ENCODE assay signal across 8 mouse cellular contexts in genomic region chr11:120824787-120825288, GRCm38 (mm10). TPM values are rescaled to one million over a fixed set of nuclear protein-coding genes. Genes with fewer than 3 reads are reported as not detected.
A peak's percentile ranks its signal among the peaks of the same experiment; 100 is the strongest.
DNase-seq lines count a peak whose midpoint lies in the region; ATAC-seq and TF ChIP-seq lines count a peak whose summit lies in the region.

No protein-coding gene starts in this region.

- H3K4me2 ChIP-seq in kidney, embryonic 15.5 days: peak overlapping the region; percentile 72
- peak overlapping the region; percentile 95 for H3K4me2 ChIP-seq in hindbrain, embryonic 14.5 days (replicated peaks)
- peak overlapping the region; percentile 99 for H3K4me2 ChIP-seq in midbrain, embryonic 14.5 days (ENCODE audit: low read length)

- no peak for TF ChIP-seq CTCF in bone marrow, adult 2 months (IDR thresholded peaks at IDR 0.05; ENCODE audit: control insufficient read depth, insufficient read depth, low read length)

- peak; percentile 20 for ATAC-seq in kidney, embryonic 15.5 days (replicated peaks; ENCODE audit: low FRiP score)
- ATAC-seq in hindbrain, embryonic 14.5 days (ENCODE audit: low FRiP score): peak; percentile 7; the same call in 1 of the 2 replicates
- ATAC-seq in midbrain, embryonic 14.5 days (ENCODE audit: low FRiP score, low TSS enrichment): peak; percentile 13
- ATAC-seq in frontal cortex, adult (ENCODE audit: low TSS enrichment): no peak; the same call in 1 of the 2 replicates

- H3K9me3 ChIP-seq in kidney, embryonic 15.5 days (replicated peaks): no peaks in the 10 kb centered on the region
- H3K9me3 ChIP-seq in hindbrain, embryonic 14.5 days (ENCODE audit: control insufficient read depth, low read length): no peaks in the 10 kb centered on the region
- H3K9me3 ChIP-seq in midbrain, embryonic 14.5 days (ENCODE audit: control insufficient read depth, low read length): no peaks in the 10 kb centered on the region

- 1% methylated on average over 21 of the region's 21 CpGs for WGBS in kidney, embryonic 15.5 days
- under 1% methylated on average over 21 of the region's 21 CpGs for WGBS in bone marrow, adult 2 months
- under 1% methylated on average over 21 of the region's 21 CpGs for WGBS in hindbrain, embryonic 14.5 days
- WGBS in midbrain, embryonic 14.5 days: under 1% methylated on average over 21 of the region's 21 CpGs

- H3K36me3 ChIP-seq in kidney, embryonic 15.5 days: peaks cover 25% of the 10 kb centered on the region
- H3K36me3 ChIP-seq in hindbrain, embryonic 14.5 days (replicated peaks; ENCODE audit: control insufficient read depth, insufficient read depth): peaks cover 29% of the 10 kb centered on the region
- H3K36me3 ChIP-seq in midbrain, embryonic 14.5 days (ENCODE audit: control insufficient read depth, insufficient read depth, low read length): peaks cover 22% of the 10 kb centered on the region

- peak overlapping the region; percentile 85 for H3K9ac ChIP-seq in kidney, embryonic 15.5 days
- peak overlapping the region; percentile 93 for H3K9ac ChIP-seq in hindbrain, embryonic 14.5 days
- peak overlapping the region; percentile 91 for H3K9ac ChIP-seq in midbrain, embryonic 14.5 days (replicated peaks; ENCODE audit: low read length)

- TF ChIP-seq POLR2A in bone marrow, adult 2 months (IDR thresholded peaks at IDR 0.05; ENCODE audit: borderline replicate concordance, control insufficient read depth, low read depth, low read length): no peak

- peak overlapping the region; percentile 98 for H3K27ac ChIP-seq in kidney, embryonic 15.5 days
- H3K27ac ChIP-seq in bone marrow, adult 2 months (ENCODE audit: control insufficient read depth, insufficient read depth, low read depth, low read length, poor library complexity): peak overlapping the region; percentile 77
- H3K27ac ChIP-seq in hindbrain, embryonic 14.5 days: peak overlapping the region; percentile 98
- H3K27ac ChIP-seq in midbrain, embryonic 14.5 days (replicated peaks; ENCODE audit: low read depth, low read length): peak overlapping the region; percentile 100

- peaks cover 36% of the 10 kb centered on the region for H3K4me1 ChIP-seq in kidney, embryonic 15.5 days
- peaks cover 4% of the 10 kb centered on the region for H3K4me1 ChIP-seq in bone marrow, adult 2 months (ENCODE audit: control insufficient read depth, insufficient read depth, low read length)
- H3K4me1 ChIP-seq in hindbrain, embryonic 14.5 days (replicated peaks; ENCODE audit: control insufficient read depth, insufficient read depth, low read length): peaks cover 35% of the 10 kb centered on the region
- peaks cover 36% of the 10 kb centered on the region for H3K4me1 ChIP-seq in midbrain, embryonic 14.5 days (ENCODE audit: control insufficient read depth, insufficient read depth, low read length)

- H3K27me3 ChIP-seq in kidney, embryonic 15.5 days: no peaks in the 10 kb centered on the region
- H3K27me3 ChIP-seq in hindbrain, embryonic 14.5 days (ENCODE audit: control insufficient read depth, insufficient read depth, low read length): no peaks in the 10 kb centered on the region
- no peaks in the 10 kb centered on the region for H3K27me3 ChIP-seq in midbrain, embryonic 14.5 days (ENCODE audit: control insufficient read depth, insufficient read depth, low read length)

- DNase-seq in kidney, postnatal 4 days: no peak
- DNase-seq in hindbrain, embryonic 14.5 days (ENCODE audit: low spot score): no peak
- DNase-seq in midbrain, embryonic 14.5 days: no peak
- no peak for DNase-seq in frontal cortex, postnatal 10 days (ENCODE audit: low spot score in 2 of 2)
- no peak for DNase-seq in cerebellum, postnatal 4 days (ENCODE audit: low spot score in 2 of 2)

- H3K4me3 ChIP-seq in kidney, embryonic 15.5 days (replicated peaks): peak overlapping the region; percentile 76
- peak overlapping the region; percentile 99 for H3K4me3 ChIP-seq in bone marrow, adult 2 months (replicated peaks; ENCODE audit: control insufficient read depth, low read depth, low read length)
- H3K4me3 ChIP-seq in hindbrain, embryonic 14.5 days (replicated peaks; ENCODE audit: low read length): peak overlapping the region; percentile 82
- H3K4me3 ChIP-seq in midbrain, embryonic 14.5 days (replicated peaks; ENCODE audit: low read depth, low read length): peak overlapping the region; percentile 88

RNA-seq across cellular contexts. Expression of gene Fasn, which starts 0.5 kb away (rescaled TPM):
- polyA plus RNA-seq in kidney, embryonic 15.5 days (2015; fragmentation: Nextera tagmentation; extraction: Ambion mirVana): 44.1 and 51.8 TPM in 2 replicates
- 6.1 and 16.1 TPM in 2 replicates for polyA plus RNA-seq in bone marrow, adult 2 months (2011; ENCODE audit: insufficient read depth, insufficient read length, low replicate concordance, missing spikeins)
- polyA plus RNA-seq in hindbrain, embryonic 14.5 days (2014; fragmentation: Nextera tagmentation; extraction: Ambion mirVana): 119 and 135 TPM in 2 replicates
- 120 and 124 TPM in 2 replicates for polyA plus RNA-seq in midbrain, embryonic 14.5 days (2014; fragmentation: Nextera tagmentation; extraction: Ambion mirVana)

RNA-seq across cellular contexts. Expression of gene Dus1l, which starts 28.6 kb away (rescaled TPM):
- polyA plus RNA-seq in kidney, embryonic 15.5 days (2015; fragmentation: Nextera tagmentation; extraction: Ambion mirVana): 74.2 and 87.2 TPM in 2 replicates
- 24.2 and 57.6 TPM in 2 replicates for polyA plus RNA-seq in bone marrow, adult 2 months (2011; ENCODE audit: insufficient read depth, insufficient read length, low replicate concordance, missing spikeins)
- polyA plus RNA-seq in hindbrain, embryonic 14.5 days (2014; fragmentation: Nextera tagmentation; extraction: Ambion mirVana): 43.8 and 43.9 TPM in 2 replicates
- polyA plus RNA-seq in midbrain, embryonic 14.5 days (2014; fragmentation: Nextera tagmentation; extraction: Ambion mirVana): 39.4 and 48.0 TPM in 2 replicates

RNA-seq across cellular contexts. Expression of gene Gps1, which starts 40.8 kb away (rescaled TPM):
- polyA plus RNA-seq in kidney, embryonic 15.5 days (2015; fragmentation: Nextera tagmentation; extraction: Ambion mirVana): 200 and 215 TPM in 2 replicates
- polyA plus RNA-seq in bone marrow, adult 2 months (2011; ENCODE audit: insufficient read depth, insufficient read length, low replicate concordance, missing spikeins): 29.6 and 38.0 TPM in 2 replicates
- 288 and 307 TPM in 2 replicates for polyA plus RNA-seq in hindbrain, embryonic 14.5 days (2014; fragmentation: Nextera tagmentation; extraction: Ambion mirVana)
- 303 and 316 TPM in 2 replicates for polyA plus RNA-seq in midbrain, embryonic 14.5 days (2014; fragmentation: Nextera tagmentation; extraction: Ambion mirVana)

RNA-seq across cellular contexts. Expression of gene Rfng, which starts 40.8 kb away (rescaled TPM):
- polyA plus RNA-seq in kidney, embryonic 15.5 days (2015; fragmentation: Nextera tagmentation; extraction: Ambion mirVana): 36.5 and 39.9 TPM in 2 replicates
- 9.1 and 19.9 TPM in 2 replicates for polyA plus RNA-seq in bone marrow, adult 2 months (2011; ENCODE audit: insufficient read depth, insufficient read length, low replicate concordance, missing spikeins)
- polyA plus RNA-seq in hindbrain, embryonic 14.5 days (2014; fragmentation: Nextera tagmentation; extraction: Ambion mirVana): 86.1 and 87.0 TPM in 2 replicates
- 83.9 and 102 TPM in 2 replicates for polyA plus RNA-seq in midbrain, embryonic 14.5 days (2014; fragmentation: Nextera tagmentation; extraction: Ambion mirVana)
